Mouse (Mus musculus) kidney, embryonic 16.5 days (tissue): ENCODE data around the gene Ctcfl. TPM values are rescaled to one million over a fixed set of nuclear protein-coding genes. Genes with fewer than 3 reads are reported as not detected.
"Not testable (repeated sequence)": the region's sequence is repeated elsewhere in the genome, so short reads cannot be mapped to it uniquely, and the experiment has no call there.

Experiments used
- ATAC-seq: fragments of 200-750 bp; cut with Nextera tagmentation; 2 replicates; pipeline ENCODE4 v1.8.0; 2017; ENCODE audit warnings: moderate TSS enrichment; ENCODE audit not compliant: low FRiP score, low TSS enrichment
- H3K27ac ChIP-seq: fragments of 300-500 bp; sonication (generic); 2 replicates; pipeline ENCODE4 v1.5.1; 2014; ENCODE audit warnings: low read length
- H3K27me3 ChIP-seq: fragments of 300-500 bp; sonication (generic); 2 replicates; pipeline ENCODE4 v1.6.1; 2014; ENCODE audit warnings: low read length, control low read depth, mixed read lengths; ENCODE audit not compliant: insufficient read depth
- H3K36me3 ChIP-seq: fragments of 300-500 bp; sonication (generic); 2 replicates; pipeline ENCODE4 v1.6.1; 2014; ENCODE audit warnings: low read length, control low read depth, mixed read lengths; ENCODE audit not compliant: insufficient read depth
- H3K4me1 ChIP-seq: fragments of 300-500 bp; sonication (generic); 2 replicates; pipeline ENCODE4 v1.6.1; 2014; ENCODE audit warnings: low read length, control low read depth, mixed read lengths; ENCODE audit not compliant: insufficient read depth
- H3K4me2 ChIP-seq: fragments of 300-500 bp; sonication (generic); replicated peaks from 2 replicates; pipeline ENCODE4 v1.6.1; 2014; ENCODE audit warnings: low read depth, low read length
- H3K4me3 ChIP-seq: fragments of 300-500 bp; sonication (generic); 2 replicates; pipeline ENCODE4 v1.5.1; 2014; ENCODE audit warnings: mild to moderate bottlenecking, low read length
- H3K9ac ChIP-seq: fragments of 300-500 bp; sonication (generic); replicated peaks from 2 replicates; pipeline ENCODE4 v1.6.1; 2014; ENCODE audit warnings: low read length
- H3K9me3 ChIP-seq: fragments of 300-500 bp; sonication (generic); 2 replicates; pipeline ENCODE4 v1.6.1; 2016; ENCODE audit warnings: low read length, control low read depth
- WGBS: fragments of 180-500 bp; shearing (Covaris S2); extraction: QIAGEN DNeasy Blood & Tissue Kit; methylation state at CpG from one replicate; pipeline ENCODE4 v1.1.7; 2014; 5-methylcytosine and 5-hydroxymethylcytosine counted together
- polyA plus RNA-seq: library from polyadenylated mRNA; unstranded; fragments of >200 nt; fragmentation: Nextera tagmentation; extraction: Ambion mirVana; gene quantifications from 2 replicates; pipeline ENCODE4 v1.2.1, GENCODE M21; 2015

The Ctcfl gene
- polyA plus RNA-seq, 1 experiment from 2014 or later: 0.07 TPM

- H3K4me2 ChIP-seq: no peak overlapping the region
- no peak overlapping the region for H3K9ac ChIP-seq
- ATAC-seq: no peak
- H3K4me1 ChIP-seq: no peaks in the 10 kb centered on the region
- H3K36me3 ChIP-seq: no peaks in the 10 kb centered on the region
- no peak overlapping the region for H3K4me3 ChIP-seq
- H3K27ac ChIP-seq: no peak overlapping the region
- H3K9me3 ChIP-seq: no peaks in the 10 kb centered on the region; the same call in 1 of the 2 replicates
- H3K27me3 ChIP-seq: no peaks in the 10 kb centered on the region
- 86% methylated on average over 7 of the region's 7 CpGs for WGBS
Observed at GRCm38 (mm10) chr2:173124022-173124735, 4.9 kb upstream of the Ctcfl start.

DNA sequence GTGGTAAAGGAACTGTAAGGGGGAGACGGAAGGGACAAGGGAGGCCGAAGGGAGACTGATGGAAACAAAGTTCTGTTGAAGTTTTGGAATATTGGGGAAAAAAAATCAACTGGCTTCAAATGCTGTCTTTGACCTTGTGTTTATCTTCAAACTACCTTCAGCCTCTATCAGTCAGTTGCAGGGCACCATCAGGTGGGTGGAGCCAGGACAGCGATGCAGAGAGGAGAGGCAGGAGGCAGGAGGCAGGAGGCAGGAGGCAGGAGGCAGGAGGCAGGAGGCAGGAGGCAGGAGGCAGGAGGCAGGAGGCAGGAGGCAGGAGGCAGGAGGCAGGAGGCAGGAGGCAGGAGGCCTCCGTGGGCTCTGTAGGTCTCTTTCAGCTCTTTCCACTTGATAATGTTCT, 792 bp upstream of the Ctcfl start:
- H3K9me3 ChIP-seq, H3K4me3 ChIP-seq, H3K27me3 ChIP-seq, H3K27ac ChIP-seq, H3K9ac ChIP-seq, H3K4me1 ChIP-seq, H3K36me3 ChIP-seq, ATAC-seq, H3K4me2 ChIP-seq: not testable (repeated sequence)
- WGBS: 69% methylated on average over 4 of the region's 4 CpGs

GRCm38 (mm10) chr2:173113796-173114195, 5.5 kb downstream of the Ctcfl start:
- not testable (repeated sequence) for ATAC-seq, H3K4me2 ChIP-seq, H3K27ac ChIP-seq, H3K4me1 ChIP-seq, H3K4me3 ChIP-seq, H3K36me3 ChIP-seq, H3K9ac ChIP-seq, H3K27me3 ChIP-seq, H3K9me3 ChIP-seq
- WGBS: 69% methylated on average over 3 of the region's 3 CpGs

GRCm38 (mm10) chr2:173110571-173110970, 8.8 kb downstream of the Ctcfl start:
- 94% methylated on average over 9 of the region's 9 CpGs for WGBS

DNA sequence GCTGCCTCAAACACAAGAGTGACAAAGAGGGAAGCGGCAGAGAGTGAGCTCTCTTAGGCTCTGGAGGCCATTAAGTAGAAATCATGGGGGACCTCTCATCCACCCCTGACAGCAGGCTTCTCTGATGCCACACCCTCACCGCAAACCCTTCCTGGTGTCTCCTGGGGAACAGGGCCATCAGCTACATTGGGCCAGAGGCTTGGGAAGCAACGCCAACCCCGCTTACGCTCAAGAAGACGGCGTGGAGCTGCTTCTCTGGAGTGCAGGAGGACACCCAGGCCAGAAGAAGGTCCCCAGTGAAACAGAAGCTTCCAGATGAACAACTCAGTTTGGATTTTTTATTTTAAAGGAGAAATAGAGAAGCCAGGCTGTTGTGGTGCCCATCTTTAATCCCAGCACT, 9.8 kb downstream of the Ctcfl start:
- H3K4me3 ChIP-seq: no peak overlapping the region
- no peaks in the 10 kb centered on the region for H3K27me3 ChIP-seq
- H3K9ac ChIP-seq: no peak overlapping the region
- H3K4me1 ChIP-seq: peaks cover 5% of the 10 kb centered on the region; the same call in 1 of the 2 replicates
- no peak overlapping the region for H3K27ac ChIP-seq
- ATAC-seq: no peak
- no peaks in the 10 kb centered on the region for H3K36me3 ChIP-seq
- no peak overlapping the region for H3K4me2 ChIP-seq
- H3K9me3 ChIP-seq: peaks cover 5% of the 10 kb centered on the region; the same call in 1 of the 2 replicates
- WGBS: 93% methylated on average over 7 of the region's 7 CpGs

More at GRCm38 (mm10) chr2:173110571-173110970, 8.8 kb downstream of the Ctcfl start:
- peaks cover 5% of the 10 kb centered on the region; the same call in 1 of the 2 replicates for H3K4me1 ChIP-seq
- H3K36me3 ChIP-seq: no peaks in the 10 kb centered on the region
- H3K4me2 ChIP-seq: no peak overlapping the region
- ATAC-seq: no peak
- H3K9me3 ChIP-seq: peaks cover 8% of the 10 kb centered on the region; the same call in 1 of the 2 replicates
- H3K27ac ChIP-seq: no peak overlapping the region
- H3K4me3 ChIP-seq: no peak overlapping the region
- H3K27me3 ChIP-seq: no peaks in the 10 kb centered on the region
- no peak overlapping the region for H3K9ac ChIP-seq

- Histone ChIP-seq H3K9ac (no peak overlapping the region), H3K9me3 (peaks cover under 1% of the 10 kb centered on the region; the same call in 1 of the 2 replicates), H3K4me2 (no peak overlapping the region), H3K36me3 (no peaks in the 10 kb centered on the region), H3K4me1 (peaks cover 5% of the 10 kb centered on the region; the same call in 1 of the 2 replicates), H3K4me3 (no peak overlapping the region), H3K27me3 (no peaks in the 10 kb centered on the region), H3K27ac (no peak overlapping the region)
- no peak for ATAC-seq
- 67% methylated on average over 6 of the region's 6 CpGs for WGBS
Observed at GRCm38 (mm10) chr2:173108509-173109190, 10.7 kb downstream of the Ctcfl start.

DNA sequence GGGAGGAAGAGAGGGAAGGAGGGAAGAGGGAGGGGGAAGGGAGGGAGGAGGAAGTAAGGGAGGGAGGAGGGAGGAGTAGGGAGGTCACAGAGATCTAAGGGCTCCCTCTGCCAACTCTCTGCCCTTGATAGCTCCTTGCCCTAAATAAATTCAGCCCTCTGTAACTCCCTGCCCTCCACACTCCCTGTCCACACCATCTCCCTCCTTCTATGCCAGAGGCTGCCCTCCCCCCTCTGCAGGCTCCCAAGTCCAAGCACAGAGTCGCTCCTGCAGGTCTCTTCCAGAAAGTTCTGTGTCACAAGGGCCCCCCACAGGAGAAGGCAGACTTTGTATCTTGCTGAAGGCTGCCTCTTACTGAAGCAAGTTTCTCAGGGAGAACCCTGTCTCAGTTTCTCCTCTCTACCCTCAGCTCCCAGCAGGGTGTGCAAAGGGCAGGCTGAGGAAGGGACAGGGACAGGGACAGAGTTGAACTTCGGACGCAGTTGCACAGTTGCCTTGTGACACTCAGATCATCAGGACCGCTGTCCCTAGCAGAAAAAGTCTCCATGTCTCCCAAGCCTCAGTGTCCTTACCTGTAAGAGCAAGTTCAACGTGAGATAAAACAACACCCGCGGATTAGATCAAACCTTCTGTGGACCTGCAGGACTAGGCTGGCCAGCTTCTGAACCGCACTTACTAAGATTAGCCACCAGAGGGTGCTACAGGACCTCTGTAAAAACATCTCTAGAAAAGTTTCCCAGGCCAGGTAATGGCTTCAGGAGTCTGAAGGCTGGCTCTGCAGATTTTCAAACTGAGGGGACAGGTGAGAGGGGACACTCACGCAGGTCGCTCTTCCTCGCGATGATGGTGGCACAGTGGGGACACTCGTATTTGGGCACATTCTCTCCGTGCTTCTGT, 12.2 kb downstream of the Ctcfl start:
- H3K4me1 ChIP-seq: peaks cover 5% of the 10 kb centered on the region; the same call in 1 of the 2 replicates
- H3K9me3 ChIP-seq: no peaks in the 10 kb centered on the region
- WGBS: 14% methylated on average over 14 of the region's 14 CpGs

GRCm38 (mm10) chr2:173106409-173106808, 12.9 kb downstream of the Ctcfl start:
- H3K9ac ChIP-seq: no peak overlapping the region
- H3K4me1 ChIP-seq: peaks cover 5% of the 10 kb centered on the region; the same call in 1 of the 2 replicates
- H3K9me3 ChIP-seq: no peaks in the 10 kb centered on the region
- H3K27me3 ChIP-seq: peaks cover 5% of the 10 kb centered on the region; the same call in 1 of the 2 replicates
- WGBS: 62% methylated on average over 9 of the region's 9 CpGs
- H3K4me2 ChIP-seq: no peak overlapping the region
- ATAC-seq: no peak
- no peaks in the 10 kb centered on the region for H3K36me3 ChIP-seq
- no peak overlapping the region for H3K27ac ChIP-seq
- H3K4me3 ChIP-seq: no peak overlapping the region

More for the DNA sequence above, 12.2 kb downstream of the Ctcfl start:
- Histone ChIP-seq H3K36me3 (no peaks in the 10 kb centered on the region), H3K4me2 (no peak overlapping the region), H3K27me3 (no peaks in the 10 kb centered on the region), H3K27ac (no peak overlapping the region), H3K9ac (no peak overlapping the region), H3K4me3 (no peak overlapping the region)
- ATAC-seq: peak; percentile 62

DNA sequence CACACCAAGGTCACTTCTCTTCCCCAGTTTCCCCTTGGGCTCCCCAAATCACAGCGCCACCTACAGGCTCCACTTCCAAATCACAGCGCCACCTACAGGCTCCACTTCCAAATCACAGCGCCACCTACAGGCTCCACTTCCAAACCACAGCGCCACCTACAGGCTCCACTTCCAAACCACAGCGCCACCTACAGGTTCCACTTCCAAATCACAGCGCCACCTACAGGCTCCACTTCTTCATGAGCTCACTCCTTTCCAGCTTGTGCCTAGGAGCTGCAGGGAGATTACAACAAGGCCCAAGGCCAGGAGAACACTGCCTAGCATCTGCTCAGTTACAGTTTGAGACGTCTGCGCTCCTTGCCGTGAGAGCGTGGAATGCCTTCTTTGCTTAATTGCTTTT, 22.0 kb downstream of the Ctcfl start:
- ATAC-seq, H3K4me2 ChIP-seq, H3K36me3 ChIP-seq, H3K9ac ChIP-seq, H3K4me1 ChIP-seq, H3K4me3 ChIP-seq, H3K27me3 ChIP-seq, H3K9me3 ChIP-seq, H3K27ac ChIP-seq: not testable (repeated sequence)
- WGBS: 95% methylated on average over 10 of the region's 10 CpGs
